Mouse (Mus musculus) midbrain, embryonic 10.5 days (tissue): Measurements from ENCODE around the gene Arg1. TPM values are rescaled to one million over a fixed set of nuclear protein-coding genes. Genes with fewer than 3 reads are reported as not detected.

ENCODE experiments used
- DNase-seq: peaks from one replicate; pipeline ENCODE4 v3.0.0-alpha.2; 2017; ENCODE audit warnings: low spot score
- H3K27ac ChIP-seq: fragments of 300-500 bp; sonication (generic); replicated peaks from 2 replicates; pipeline ENCODE4 v1.5.1; 2016; ENCODE audit warnings: mild to moderate bottlenecking
- H3K27me3 ChIP-seq: fragments of 300-500 bp; sonication (generic); 2 replicates; pipeline ENCODE4 v1.6.1; 2016; ENCODE audit warnings: low read depth, mild to moderate bottlenecking; ENCODE audit not compliant: poor library complexity, severe bottlenecking
- H3K36me3 ChIP-seq: fragments of 300-500 bp; sonication (generic); 2 replicates; pipeline ENCODE4 v1.6.1; 2016; ENCODE audit warnings: mild to moderate bottlenecking, moderate library complexity
- H3K4me1 ChIP-seq: fragments of 300-500 bp; sonication (generic); 2 replicates; pipeline ENCODE4 v1.6.1; 2016
- H3K4me3 ChIP-seq: fragments of 300-500 bp; sonication (generic); 2 replicates; pipeline ENCODE4 v1.5.1; 2016; ENCODE audit warnings: mild to moderate bottlenecking, moderate library complexity
- H3K9me3 ChIP-seq: fragments of 300-500 bp; sonication (generic); replicated peaks from 2 replicates; pipeline ENCODE4 v1.6.1; 2016; ENCODE audit warnings: mild to moderate bottlenecking
- WGBS: fragments of 180-500 bp; shearing (Covaris S2); methylation state at CpG from one replicate; pipeline ENCODE4 v1.1.7; 2016; 5-methylcytosine and 5-hydroxymethylcytosine counted together
- polyA plus RNA-seq: library from polyadenylated mRNA; unstranded; fragments of >200 nt; fragmentation: Nextera tagmentation; extraction: Ambion mirVana; gene quantifications from 2 replicates; pipeline ENCODE4 v1.2.1, GENCODE M21; 2016

The Arg1 gene
- 1.3 and 1.5 TPM in 2 replicates for polyA plus RNA-seq

GRCm38 (mm10) chr10:24926962-24927720 is at the start of gene Arg1:
Gene Arg1, minus strand, starts transcription at chr10:24927484.
- no peak within 1 kb of the TSS for H3K27ac ChIP-seq
- WGBS, result 70% methylated on average over 14 of the region's 14 CpGs
- no peaks in the 10 kb centered on the region for H3K9me3 ChIP-seq
- H3K4me1 ChIP-seq, result peaks cover 17% of the 10 kb centered on the region
- no peaks in the 10 kb centered on the region for H3K27me3 ChIP-seq
- peak; percentile 16 for DNase-seq
- no peak within 1 kb of the TSS for H3K4me3 ChIP-seq
- H3K36me3 ChIP-seq, result no peaks in the 10 kb centered on the region

GRCm38 (mm10) chr10:24973845-24974514 is 46.7 kb upstream of the Arg1 start:
- H3K9me3 ChIP-seq, result no peaks in the 10 kb centered on the region
- 90% methylated on average over 11 of the region's 11 CpGs for WGBS

GRCm38 (mm10) chr10:24973385-24973784 is 46.1 kb upstream of the Arg1 start:
- Histone ChIP-seq H3K27me3 (no peaks in the 10 kb centered on the region), H3K4me1 (peaks cover 4% of the 10 kb centered on the region), H3K4me3 (no peak overlapping the region), H3K36me3 (no peaks in the 10 kb centered on the region), H3K27ac (no peak overlapping the region), H3K9me3 (no peaks in the 10 kb centered on the region)
- DNase-seq, result no peak
- whole genome bisulfite sequencing, result 65% methylated on average over 5 of the region's 5 CpGs

More at GRCm38 (mm10) chr10:24973845-24974514, 46.7 kb upstream of the Arg1 start:
- Histone ChIP-seq H3K4me1 (peaks cover 4% of the 10 kb centered on the region), H3K27ac (no peak overlapping the region), H3K4me3 (no peak overlapping the region), H3K36me3 (no peaks in the 10 kb centered on the region), H3K27me3 (no peaks in the 10 kb centered on the region)
- DNase-seq, result no peak

GRCm38 (mm10) chr10:24972923-24973322 is 45.6 kb upstream of the Arg1 start:
- Histone ChIP-seq H3K36me3 (no peaks in the 10 kb centered on the region), H3K27ac (no peak overlapping the region), H3K27me3 (no peaks in the 10 kb centered on the region), H3K4me1 (peaks cover 4% of the 10 kb centered on the region), H3K4me3 (no peak overlapping the region), H3K9me3 (no peaks in the 10 kb centered on the region)
- 69% methylated on average over 4 of the region's 4 CpGs for WGBS
- DNase-seq, result no peak

GRCm38 (mm10) chr10:24965821-24966550 is 38.7 kb upstream of the Arg1 start:
- H3K27ac ChIP-seq, result no peak overlapping the region
- H3K4me1 ChIP-seq, result peaks cover 3% of the 10 kb centered on the region; the same call in 1 of the 2 replicates
- 72% methylated on average over 12 of the region's 12 CpGs for WGBS
- H3K4me3 ChIP-seq, result no peak overlapping the region
- no peaks in the 10 kb centered on the region for H3K36me3 ChIP-seq
- no peak for DNase-seq
- H3K27me3 ChIP-seq, result no peaks in the 10 kb centered on the region
- H3K9me3 ChIP-seq, result no peaks in the 10 kb centered on the region

- Histone ChIP-seq H3K27me3 (no peaks in the 10 kb centered on the region), H3K27ac (no peak overlapping the region), H3K4me3 (no peak overlapping the region), H3K9me3 (no peaks in the 10 kb centered on the region), H3K4me1 (peaks cover 3% of the 10 kb centered on the region; the same call in 1 of the 2 replicates), H3K36me3 (no peaks in the 10 kb centered on the region)
- 73% methylated on average over 2 of the region's 2 CpGs for WGBS
- DNase-seq, result no peak
These were observed 34.6 kb upstream of the Arg1 start for GRCm38 (mm10) chr10:24961889-24962288.

- no peak for DNase-seq
- no peaks in the 10 kb centered on the region for H3K9me3 ChIP-seq
- no peaks in the 10 kb centered on the region for H3K27me3 ChIP-seq
- no peak overlapping the region for H3K27ac ChIP-seq
- H3K4me1 ChIP-seq, result peaks cover 3% of the 10 kb centered on the region; the same call in 1 of the 2 replicates
- H3K36me3 ChIP-seq, result no peaks in the 10 kb centered on the region
- no peak overlapping the region for H3K4me3 ChIP-seq
- WGBS, result 49% methylated on average over 2 of the region's 2 CpGs
These were observed 33.8 kb upstream of the Arg1 start for GRCm38 (mm10) chr10:24961112-24961511.

GRCm38 (mm10) chr10:24959043-24959916 is 32.0 kb upstream of the Arg1 start:
- Histone ChIP-seq H3K27me3 (no peaks in the 10 kb centered on the region), H3K4me1 (no peaks in the 10 kb centered on the region), H3K4me3 (no peak overlapping the region), H3K27ac (no peak overlapping the region), H3K9me3 (no peaks in the 10 kb centered on the region), H3K36me3 (no peaks in the 10 kb centered on the region)
- DNase-seq, result no peak
- WGBS, result 68% methylated on average over 15 of the region's 15 CpGs

GRCm38 (mm10) chr10:24958280-24959042 is 31.2 kb upstream of the Arg1 start:
- no peaks in the 10 kb centered on the region for H3K36me3 ChIP-seq
- H3K4me1 ChIP-seq, result no peaks in the 10 kb centered on the region
- no peak overlapping the region for H3K27ac ChIP-seq
- H3K9me3 ChIP-seq, result no peaks in the 10 kb centered on the region
- WGBS, result 84% methylated on average over 15 of the region's 15 CpGs
- no peak for DNase-seq
- H3K4me3 ChIP-seq, result no peak overlapping the region
- no peaks in the 10 kb centered on the region for H3K27me3 ChIP-seq

- 89% methylated on average over 6 of the region's 6 CpGs for WGBS
- H3K4me3 ChIP-seq, result no peak overlapping the region
- no peak for DNase-seq
- H3K27me3 ChIP-seq, result no peaks in the 10 kb centered on the region
- H3K36me3 ChIP-seq, result no peaks in the 10 kb centered on the region
- no peaks in the 10 kb centered on the region for H3K9me3 ChIP-seq
- no peaks in the 10 kb centered on the region for H3K4me1 ChIP-seq
- H3K27ac ChIP-seq, result no peak overlapping the region
These were observed 26.6 kb upstream of the Arg1 start for GRCm38 (mm10) chr10:24953876-24954275.

GRCm38 (mm10) chr10:24952549-24952948 is 25.3 kb upstream of the Arg1 start:
- Histone ChIP-seq H3K9me3 (no peaks in the 10 kb centered on the region), H3K27ac (no peak overlapping the region), H3K27me3 (no peaks in the 10 kb centered on the region), H3K4me3 (no peak overlapping the region), H3K4me1 (no peaks in the 10 kb centered on the region), H3K36me3 (no peaks in the 10 kb centered on the region)
- 91% methylated on average over 7 of the region's 7 CpGs for WGBS
- DNase-seq, result no peak
